Mouse (Mus musculus) liver, embryonic 14.5 days (tissue): Measurements from ENCODE around the gene Grpel1.

Experiments
- CTCF ChIP-seq: IDR thresholded peaks from 2 replicates; pipeline ENCODE4 v1.5.1; 2016; ENCODE audit warnings: antibody characterized with exemption, low read depth, control low read depth
- EP300 ChIP-seq: IDR thresholded peaks from 2 replicates; pipeline ENCODE4 v1.6.1; 2016; ENCODE audit warnings: antibody characterized with exemption, low read depth

- TF ChIP-seq EP300: no peak
- no peak for TF ChIP-seq CTCF
Measured at GRCm38 (mm10) chr5:36515558-36515957, 50.8 kb downstream of the Grpel1 start.
